Mouse (Mus musculus) v-Abl transformed pro-B cells (cell line): ENCODE measurements around the gene Ptprk.

ENCODE experiments used
- in situ Hi-C, 2 experiments: fragments of 400-800 bp; cut with MboI; formaldehyde crosslinking; loops; one replicate each; pipeline ENCODE4 v1.15.1; 2025; ENCODE audit not compliant: unreplicated experiment in 2 of 2

Gene Ptprk

GRCm38 (mm10) chr10:28395610-28396519 lies 321.2 kb downstream of the Ptprk start:
- in situ Hi-C loops, result no loop called here

GRCm38 (mm10) chr10:28396520-28396915 lies 321.9 kb downstream of the Ptprk start:
- in situ Hi-C loops, result no loop called here

DNA sequence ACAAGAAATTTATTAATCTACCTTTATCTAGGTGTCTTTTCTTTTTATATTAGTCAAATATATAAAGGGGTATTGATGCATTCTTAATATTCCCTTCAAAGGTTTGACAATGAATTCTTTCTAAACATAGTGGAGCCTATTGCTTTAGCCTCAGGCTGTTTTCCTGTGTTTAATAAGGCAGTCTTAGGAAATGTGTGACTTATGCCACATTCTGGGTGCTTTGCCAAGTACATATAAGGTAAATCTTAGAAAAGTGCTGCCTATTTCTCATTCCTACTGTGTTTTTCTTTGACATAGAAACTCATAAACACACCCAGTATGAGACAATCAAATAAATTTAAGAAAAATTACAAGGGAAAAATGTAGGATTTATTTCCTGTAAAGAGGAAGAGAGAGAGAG lies 327.2 kb downstream of the Ptprk start:
- in situ Hi-C loops, result no loop called here

- in situ Hi-C loops, result no loop called here
Measured at GRCm38 (mm10) chr10:28408980-28409379, 334.4 kb downstream of the Ptprk start.

- in situ Hi-C loops, result no loop called here
Measured at GRCm38 (mm10) chr10:28414823-28415222, 340.2 kb downstream of the Ptprk start.

GRCm38 (mm10) chr10:28422622-28423021 lies 348.0 kb downstream of the Ptprk start:
- in situ Hi-C loops, result no loop called here

- in situ Hi-C loops, result no loop called here
Measured at GRCm38 (mm10) chr10:28425371-28425770, 350.8 kb downstream of the Ptprk start.

DNA sequence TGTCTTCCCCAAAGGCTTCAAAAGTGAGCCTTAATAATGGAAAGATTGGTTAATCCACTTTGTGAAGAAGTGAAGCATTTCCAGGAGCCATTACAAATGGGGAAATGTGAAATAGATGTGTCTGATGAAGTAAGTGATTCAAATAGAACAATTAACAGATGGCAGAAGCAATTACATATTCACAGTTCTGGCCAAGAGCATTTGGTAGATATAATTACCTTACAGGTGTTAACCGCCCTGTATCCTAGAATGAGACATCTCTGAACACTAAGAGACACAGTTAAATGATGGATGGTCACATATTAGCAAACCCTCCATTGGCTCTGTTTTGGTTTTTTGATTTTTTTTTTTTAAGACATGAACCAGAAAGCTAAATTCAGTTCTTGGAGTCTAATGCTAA lies 361.5 kb downstream of the Ptprk start:
- in situ Hi-C loops, result no loop called here

DNA sequence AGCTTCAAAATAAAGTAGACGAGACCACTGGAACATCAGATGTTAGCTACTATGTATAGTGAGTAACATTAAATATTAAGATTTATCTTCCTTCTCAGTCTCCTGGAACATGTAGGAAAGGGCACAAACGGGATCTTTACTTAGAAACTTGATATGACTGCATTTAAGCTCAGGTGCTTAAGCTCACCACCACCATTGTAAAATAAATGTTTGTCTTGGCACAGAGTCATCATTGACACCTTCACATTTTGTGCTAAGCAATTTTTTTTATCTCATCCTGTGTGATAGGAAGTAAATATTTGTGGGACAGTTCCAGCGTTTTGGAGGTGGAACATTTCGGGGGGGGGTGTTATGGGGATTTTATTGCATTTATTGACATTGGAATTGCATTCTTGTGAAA lies 375.2 kb downstream of the Ptprk start:
- in situ Hi-C loops, result no loop called here

DNA sequence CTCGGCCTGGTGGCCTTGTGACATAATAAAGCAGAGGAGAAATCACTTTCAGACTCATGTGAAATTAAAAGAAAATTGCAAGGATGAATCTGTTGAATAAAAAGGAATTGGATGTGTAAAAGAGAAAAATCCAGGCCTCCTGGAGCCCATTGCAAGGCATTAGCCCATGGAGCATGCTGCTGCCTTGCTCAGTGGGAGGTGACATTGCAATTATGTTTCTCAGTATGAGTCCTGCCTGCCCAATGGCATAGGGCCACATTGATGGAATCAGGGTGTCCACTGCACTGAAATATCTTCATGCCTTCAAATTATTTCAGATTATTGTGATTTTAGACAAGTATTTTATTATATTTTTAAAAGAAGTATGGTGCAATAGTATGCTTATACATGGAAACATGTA lies 376.0 kb downstream of the Ptprk start:
- in situ Hi-C loops, result no loop called here

- in situ Hi-C loops, result no loop called here
Measured at GRCm38 (mm10) chr10:28458027-28458426, 383.4 kb downstream of the Ptprk start.

GRCm38 (mm10) chr10:28459963-28460362 lies 385.3 kb downstream of the Ptprk start:
- in situ Hi-C loops, result no loop called here

DNA sequence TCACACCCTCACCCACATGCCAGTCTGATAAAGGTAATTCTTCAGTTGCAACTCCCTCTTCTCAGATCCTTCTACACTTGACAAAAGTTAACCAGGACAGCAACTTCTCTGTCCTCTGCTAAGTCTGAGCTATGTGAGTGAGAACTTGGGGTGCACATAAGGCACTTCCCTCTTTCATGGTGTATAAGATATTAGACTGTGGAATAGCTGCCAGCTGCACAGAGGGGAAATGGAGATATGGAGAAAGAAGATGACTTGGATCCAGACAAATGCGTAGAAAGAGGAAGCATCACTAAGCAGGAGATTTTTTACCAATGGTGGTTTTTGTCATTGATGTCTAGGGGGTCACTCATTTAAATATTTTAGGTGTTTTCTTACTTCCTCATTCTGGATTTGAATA lies 389.1 kb downstream of the Ptprk start:
- in situ Hi-C loops, result no loop called here

DNA sequence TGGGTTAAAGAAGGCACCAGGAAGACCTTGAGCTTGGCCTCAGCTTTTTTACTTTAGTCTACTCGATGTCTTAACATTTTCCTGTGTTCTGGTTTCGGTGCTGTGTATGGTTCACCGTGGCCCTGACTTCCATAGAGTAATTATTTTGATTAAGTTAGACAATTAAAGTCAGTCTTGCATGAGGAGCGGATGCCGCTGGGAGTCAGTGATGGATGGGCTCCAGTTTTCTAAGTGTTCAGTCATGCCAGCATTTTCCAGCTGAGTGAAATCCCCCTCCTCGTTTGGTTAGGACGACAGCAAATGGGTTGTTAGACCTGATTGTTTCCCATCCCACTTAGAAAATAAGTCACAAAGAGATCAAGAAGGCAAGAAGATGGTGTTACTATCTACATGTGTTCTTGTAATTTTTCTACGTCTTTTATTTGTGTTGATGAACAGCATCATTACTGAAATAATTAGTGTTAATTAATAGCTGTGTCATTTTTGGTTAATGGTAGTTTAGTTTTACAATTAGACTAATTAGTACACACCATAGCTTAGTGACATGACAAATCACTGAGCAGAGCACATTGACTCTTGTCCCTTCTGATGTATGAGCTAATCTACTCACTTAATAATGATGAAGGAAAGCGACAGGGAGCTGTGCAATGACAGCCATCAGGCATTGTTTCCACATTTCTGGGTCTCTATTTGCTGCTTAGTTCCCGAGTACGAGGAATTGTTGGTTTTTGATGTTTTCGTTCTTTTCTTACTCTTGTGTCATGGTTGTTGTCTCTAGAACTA lies 390.3 kb downstream of the Ptprk start:
- in situ Hi-C loops, result no loop called here

DNA sequence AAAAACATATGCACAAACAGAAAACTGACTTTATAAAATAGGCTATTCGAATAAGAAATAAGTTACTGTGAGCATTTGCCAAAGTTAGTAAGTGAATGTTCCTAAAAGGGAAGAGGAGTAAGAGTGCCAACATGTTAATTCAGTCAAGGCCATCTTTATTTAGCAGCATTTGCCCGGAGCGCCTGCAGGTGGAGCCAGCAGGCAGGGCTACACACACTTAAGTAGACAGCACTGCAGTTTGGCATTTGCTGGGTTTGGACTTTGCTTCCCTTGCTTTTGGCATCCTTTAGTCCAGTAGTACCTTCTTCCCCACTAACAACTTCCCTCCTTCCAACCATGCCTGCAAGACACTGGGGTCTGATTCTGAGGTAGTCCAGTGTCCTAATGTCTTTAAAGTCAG lies 411.0 kb downstream of the Ptprk start:
- in situ Hi-C loops, result loop anchor here in 1 of 2 experiments (10.0 kb wide), 2 partner anchors 249 to 359 kb away; no protein-coding TSS in a partner anchor

- in situ Hi-C loops, result no loop called here
Measured at GRCm38 (mm10) chr10:28491006-28491405, 416.4 kb downstream of the Ptprk start.

GRCm38 (mm10) chr10:28492206-28492605 lies 417.6 kb downstream of the Ptprk start:
- in situ Hi-C loops, result no loop called here

DNA sequence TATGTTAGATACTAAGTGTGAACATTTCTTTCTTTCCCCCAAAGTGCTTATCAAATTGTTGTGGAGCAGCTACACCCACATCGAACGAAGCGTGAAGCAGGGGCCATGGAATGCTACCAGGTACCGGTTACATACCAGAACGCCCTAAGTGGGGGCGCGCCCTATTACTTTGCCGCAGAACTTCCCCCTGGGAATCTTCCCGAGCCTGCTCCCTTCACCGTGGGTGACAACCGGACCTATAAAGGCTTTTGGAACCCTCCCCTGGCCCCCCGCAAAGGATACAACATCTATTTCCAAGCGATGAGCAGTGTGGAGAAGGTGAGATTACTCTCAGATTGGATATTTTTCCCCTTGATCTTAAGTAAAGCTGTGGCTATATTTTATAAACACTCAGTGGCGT lies 418.2 kb downstream of the Ptprk start:
- in situ Hi-C loops, result no loop called here

DNA sequence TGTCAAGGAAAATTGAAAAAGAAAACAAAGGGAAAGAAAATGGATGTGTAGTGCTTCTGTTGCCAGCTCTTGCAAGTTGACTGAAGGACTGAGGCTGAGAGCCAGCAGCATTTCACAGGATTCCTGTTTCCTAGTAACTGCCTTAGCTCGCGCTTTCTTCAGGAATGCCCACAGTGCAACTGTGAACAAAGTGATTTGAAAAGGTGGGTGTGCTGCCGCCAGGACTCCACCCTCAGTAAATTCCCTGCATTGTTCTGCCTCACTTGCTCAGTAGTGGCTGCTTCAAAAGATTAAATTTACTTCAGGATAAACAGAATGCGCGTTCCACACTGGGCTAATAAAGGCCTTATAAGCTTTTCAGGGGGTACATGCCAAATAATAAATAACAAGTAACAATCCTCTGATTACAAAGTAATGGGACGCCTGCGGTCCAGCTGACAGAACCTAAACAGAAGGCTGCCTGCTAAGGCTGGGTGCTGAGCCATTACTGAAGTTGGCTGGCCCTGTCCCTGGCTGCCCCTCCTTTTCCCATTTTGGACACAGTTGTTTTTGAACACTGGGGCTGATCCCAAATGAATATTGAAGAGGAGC lies 418.7 kb downstream of the Ptprk start:
- in situ Hi-C loops, result no loop called here

GRCm38 (mm10) chr10:28497791-28498190 lies 423.2 kb downstream of the Ptprk start:
- in situ Hi-C loops, result no loop called here

GRCm38 (mm10) chr10:28498504-28498903 lies 423.9 kb downstream of the Ptprk start:
- in situ Hi-C loops, result no loop called here
